9 mouse cellular contexts compared by ENCODE assay signal in the genomic region with DNA sequence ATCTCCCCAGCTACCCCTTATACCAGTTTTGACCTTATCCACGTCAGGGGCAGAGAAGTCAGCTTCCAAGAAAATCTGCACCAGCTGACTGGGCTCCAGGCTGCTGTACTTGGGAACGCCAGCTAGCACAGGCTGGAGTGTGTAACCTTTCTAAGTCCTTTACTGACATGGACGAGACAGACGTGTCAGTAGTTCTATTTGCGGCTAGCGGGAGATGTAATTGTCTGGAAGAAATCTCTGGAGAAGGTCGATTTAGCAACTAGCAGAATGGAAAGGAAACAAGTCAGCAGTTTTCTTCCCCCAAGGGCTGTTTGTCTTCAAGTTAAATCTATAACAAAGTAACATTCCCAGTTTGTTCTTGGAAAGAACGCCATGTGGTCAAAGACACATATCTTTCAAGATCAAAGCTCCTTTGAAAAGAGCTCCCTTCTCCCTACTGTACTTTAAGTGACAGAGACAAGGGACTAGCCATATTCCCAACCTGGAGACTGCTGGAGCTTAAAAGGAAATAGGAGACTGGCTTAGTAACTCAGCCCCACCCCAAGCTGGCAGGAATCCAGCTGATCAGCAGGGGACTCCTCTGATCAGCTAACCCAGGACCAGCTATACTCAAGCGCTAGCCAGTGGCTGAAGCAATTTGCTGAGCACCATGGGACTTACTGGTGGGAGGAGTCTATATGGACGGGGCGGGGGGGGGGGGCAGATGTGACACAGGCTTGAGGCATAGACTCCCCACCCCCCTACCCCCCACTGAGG. TPM values are rescaled to one million over a fixed set of nuclear protein-coding genes. Genes with fewer than 3 reads are reported as not detected.
A peak's percentile ranks its signal among the peaks of the same experiment; 100 is the strongest.
DNase-seq lines count a peak whose midpoint lies in the region; ATAC-seq lines count a peak whose summit lies in the region.
"Had no signal": no experiment of that assay in that cellular context is flagged by ENCODE, and none has a peak within 500 bp of the region (broad histone marks: within the 10 kb centered on the region; RNA-seq: fewer than 3 reads in every experiment).

No protein-coding gene starts in this region.

- H3K27ac ChIP-seq in heart, embryonic 13.5 days (replicated peaks): peak overlapping the region; percentile 37
- H3K27ac ChIP-seq: heart, adult 2 months had no signal

- DNase-seq in cerebellum, postnatal 4 days (ENCODE audit: low spot score in 2 of 2): peak; percentile 41 to 69
- peak; percentile 48 for DNase-seq in brain, adult 2 months (ENCODE audit: low read depth, low spot score)
- peak; percentile 59 to 60 for DNase-seq in kidney, postnatal 25 days
- DNase-seq in retina, postnatal 7 days (ENCODE audit: low read depth, low spot score): peak; percentile 49
- DNase-seq in layer of hippocampus, adult 9-11 months: no peak

- peak overlapping the region; percentile 29; the same call in 1 of the 2 replicates for H3K4me2 ChIP-seq in heart, embryonic 13.5 days

- H3K27me3 ChIP-seq in heart, embryonic 13.5 days (replicated peaks): peaks cover 70% of the 10 kb centered on the region

- WGBS in heart, embryonic 13.5 days: 12% methylated on average over 11 of the region's 11 CpGs

- H3K4me3 ChIP-seq in heart, embryonic 13.5 days: no peak overlapping the region
- H3K4me3 ChIP-seq: heart, adult 2 months had no signal

- no peaks in the 10 kb centered on the region for H3K9me3 ChIP-seq in heart, embryonic 13.5 days

- ATAC-seq in cerebellum, adult (ENCODE audit: insufficient number of reproducible peaks, low FRiP score, low TSS enrichment): no peak
- no peak for ATAC-seq in heart, embryonic 13.5 days (ENCODE audit: extremely low read depth, insufficient number of reproducible peaks, low FRiP score, low TSS enrichment)
- no peak for ATAC-seq in inflammation-experienced regulatory T-cells, adult 6 months

- peaks cover 33% of the 10 kb centered on the region for H3K4me1 ChIP-seq in heart, embryonic 13.5 days

- H3K9ac ChIP-seq in heart, embryonic 13.5 days: no peak overlapping the region

- H3K36me3 ChIP-seq in heart, embryonic 13.5 days: no peaks in the 10 kb centered on the region

RNA-seq across cellular contexts. Expression of a gene that starts 44.8 kb away (rescaled TPM):
- 1.7 and 2.2 TPM in 2 replicates for polyA plus RNA-seq in heart, embryonic 13.5 days (2015; fragmentation: Nextera tagmentation; extraction: Ambion mirVana)
- polyA plus RNA-seq in inflammation-experienced regulatory T-cells, adult 6 months (2017; shearing (Covaris generic)): 1 to 10 TPM in 2 of 3 experiments, under 1 TPM in 1; 0.52 to 1.6 (median 1.3) TPM
